Mouse (Mus musculus) embryo, embryonic 10.5 days (tissue): ENCODE data around the gene Tanc2.

Source experiments
- DNase-seq: peaks from one replicate; pipeline ENCODE4 v3.0.0-alpha.2; 2015; ENCODE audit warnings: low spot score

Gene Tanc2

GRCm38 (mm10) chr11:105648026-105648425, 58.2 kb downstream of the Tanc2 start:
- no peak for DNase-seq

- DNase-seq, result no peak
Measured at GRCm38 (mm10) chr11:105654616-105655015, 64.8 kb downstream of the Tanc2 start.

- no peak for DNase-seq
Measured at GRCm38 (mm10) chr11:105655335-105655734, 65.5 kb downstream of the Tanc2 start.

GRCm38 (mm10) chr11:105667879-105668278, 78.1 kb downstream of the Tanc2 start:
- DNase-seq, result no peak

- DNase-seq, result no peak
Measured at GRCm38 (mm10) chr11:105678996-105679395, 89.2 kb downstream of the Tanc2 start.

GRCm38 (mm10) chr11:105684747-105685146, 95.0 kb downstream of the Tanc2 start:
- no peak for DNase-seq

- no peak for DNase-seq
Measured at GRCm38 (mm10) chr11:105700528-105700927, 110.7 kb downstream of the Tanc2 start.

GRCm38 (mm10) chr11:105719660-105720059, 129.9 kb downstream of the Tanc2 start:
- DNase-seq, result no peak

GRCm38 (mm10) chr11:105731541-105731940, 141.8 kb downstream of the Tanc2 start:
- DNase-seq, result peak; percentile 69

- DNase-seq, result no peak
Measured at GRCm38 (mm10) chr11:105731989-105732531, 142.3 kb downstream of the Tanc2 start.

- DNase-seq, result no peak
Measured at GRCm38 (mm10) chr11:105743171-105743570, 153.4 kb downstream of the Tanc2 start.

GRCm38 (mm10) chr11:105749297-105750071, 159.7 kb downstream of the Tanc2 start:
- DNase-seq, result peak; percentile 47

GRCm38 (mm10) chr11:105758561-105759203, 168.9 kb downstream of the Tanc2 start:
- peak; percentile 73 for DNase-seq

- DNase-seq, result peak; percentile 74
Measured at GRCm38 (mm10) chr11:105759413-105759812, 169.6 kb downstream of the Tanc2 start.

GRCm38 (mm10) chr11:105760346-105760745, 170.6 kb downstream of the Tanc2 start:
- peak; percentile 20 for DNase-seq

GRCm38 (mm10) chr11:105777802-105778201, 188.0 kb downstream of the Tanc2 start:
- DNase-seq, result no peak

GRCm38 (mm10) chr11:105792501-105792900, 202.7 kb downstream of the Tanc2 start:
- DNase-seq, result no peak

GRCm38 (mm10) chr11:105803686-105804085, 213.9 kb downstream of the Tanc2 start:
- no peak for DNase-seq

GRCm38 (mm10) chr11:105804776-105805175, 215.0 kb downstream of the Tanc2 start:
- DNase-seq, result no peak

- no peak for DNase-seq
Measured at GRCm38 (mm10) chr11:105807103-105807502, 217.3 kb downstream of the Tanc2 start.

GRCm38 (mm10) chr11:105823246-105823645, 233.5 kb downstream of the Tanc2 start:
- DNase-seq, result no peak

- DNase-seq, result no peak
Measured at GRCm38 (mm10) chr11:105823759-105824158, 234.0 kb downstream of the Tanc2 start.

- no peak for DNase-seq
Measured at GRCm38 (mm10) chr11:105828175-105828574, 238.4 kb downstream of the Tanc2 start.
